Mouse (Mus musculus): ENCODE measurements around the gene Tnrc18. TPM values are rescaled to one million over a fixed set of nuclear protein-coding genes. Genes with fewer than 3 reads are reported as not detected.

Tnrc18 gene
- polyA plus RNA-seq, 1 experiment from 2014 or later = 19.7 TPM

- no peaks in the 10 kb centered on the region for H3K36me3 ChIP-seq (ENCODE audit: control insufficient read depth, insufficient read depth, low read length)
- no peaks in the 10 kb centered on the region for H3K9me3 ChIP-seq (ENCODE audit: control insufficient read depth, low read length)
- no peak overlapping the region for H3K4me2 ChIP-seq (ENCODE audit: low read length)
- no peak overlapping the region for H3K9ac ChIP-seq (ENCODE audit: low read depth, low read length)
- ATAC-seq = no peak
- H3K27ac ChIP-seq (ENCODE audit: low read depth, low read length) = no peak overlapping the region; the same call in 1 of the 2 replicates
- H3K27me3 ChIP-seq (replicated peaks; ENCODE audit: control insufficient read depth, insufficient read depth, low read length) = no peaks in the 10 kb centered on the region
- H3K4me1 ChIP-seq (ENCODE audit: control insufficient read depth, insufficient read depth, low read depth, low read length) = peaks cover 33% of the 10 kb centered on the region
- H3K4me3 ChIP-seq (ENCODE audit: low read length) = no peak overlapping the region
- 80% methylated on average over 5 of the region's 5 CpGs for whole genome bisulfite sequencing
Observed at GRCm38 (mm10) chr5:142825665-142826064, 8.2 kb upstream of the Tnrc18 start.

- no peak for ATAC-seq
- peak overlapping the region; percentile 95 for H3K4me2 ChIP-seq (ENCODE audit: low read length)
- no peaks in the 10 kb centered on the region for H3K36me3 ChIP-seq (ENCODE audit: control insufficient read depth, insufficient read depth, low read length)
- H3K4me1 ChIP-seq (ENCODE audit: control insufficient read depth, insufficient read depth, low read depth, low read length) = peaks cover 33% of the 10 kb centered on the region
- 17% methylated on average over 6 of the region's 6 CpGs for WGBS
- H3K27me3 ChIP-seq (replicated peaks; ENCODE audit: control insufficient read depth, insufficient read depth, low read length) = no peaks in the 10 kb centered on the region
- peak overlapping the region; percentile 96 for H3K9ac ChIP-seq (ENCODE audit: low read depth, low read length)
- no peaks in the 10 kb centered on the region for H3K9me3 ChIP-seq (ENCODE audit: control insufficient read depth, low read length)
- H3K4me3 ChIP-seq (ENCODE audit: low read length) = peak overlapping the region; percentile 92; the same call in 1 of the 2 replicates
- H3K27ac ChIP-seq (ENCODE audit: low read depth, low read length) = peak overlapping the region; percentile 100
Observed at GRCm38 (mm10) chr5:142824091-142824490, 6.6 kb upstream of the Tnrc18 start.

- H3K9ac ChIP-seq (ENCODE audit: low read depth, low read length) = peak overlapping the region; percentile 96
- WGBS = 5% methylated on average over 30 of the region's 31 CpGs
Observed at GRCm38 (mm10) chr5:142823096-142824062, 5.9 kb upstream of the Tnrc18 start.

GRCm38 (mm10) chr5:142822286-142823095 is 5.0 kb upstream of the Tnrc18 start:
- peak overlapping the region; percentile 95 for H3K4me2 ChIP-seq (ENCODE audit: low read length)
- no peak for ATAC-seq
- no peaks in the 10 kb centered on the region for H3K36me3 ChIP-seq (ENCODE audit: control insufficient read depth, insufficient read depth, low read length)
- no peaks in the 10 kb centered on the region for H3K27me3 ChIP-seq (replicated peaks; ENCODE audit: control insufficient read depth, insufficient read depth, low read length)
- no peaks in the 10 kb centered on the region for H3K9me3 ChIP-seq (ENCODE audit: control insufficient read depth, low read length)
- peak overlapping the region; percentile 96 for H3K9ac ChIP-seq (ENCODE audit: low read depth, low read length)
- WGBS = under 1% methylated on average over 36 of the region's 36 CpGs
- peak overlapping the region; percentile 100 for H3K27ac ChIP-seq (ENCODE audit: low read depth, low read length)
- peaks cover 33% of the 10 kb centered on the region for H3K4me1 ChIP-seq (ENCODE audit: control insufficient read depth, insufficient read depth, low read depth, low read length)
- H3K4me3 ChIP-seq (ENCODE audit: low read length) = peak overlapping the region; percentile 92

More at GRCm38 (mm10) chr5:142823096-142824062, 5.9 kb upstream of the Tnrc18 start:
- H3K4me1 ChIP-seq (ENCODE audit: control insufficient read depth, insufficient read depth, low read depth, low read length) = peaks cover 33% of the 10 kb centered on the region
- peak overlapping the region; percentile 100 for H3K27ac ChIP-seq (ENCODE audit: low read depth, low read length)
- no peaks in the 10 kb centered on the region for H3K36me3 ChIP-seq (ENCODE audit: control insufficient read depth, insufficient read depth, low read length)
- no peaks in the 10 kb centered on the region for H3K27me3 ChIP-seq (replicated peaks; ENCODE audit: control insufficient read depth, insufficient read depth, low read length)
- H3K4me2 ChIP-seq (ENCODE audit: low read length) = peak overlapping the region; percentile 95
- peak; percentile 37 for ATAC-seq
- peak overlapping the region; percentile 92 for H3K4me3 ChIP-seq (ENCODE audit: low read length)
- H3K9me3 ChIP-seq (ENCODE audit: control insufficient read depth, low read length) = no peaks in the 10 kb centered on the region

GRCm38 (mm10) chr5:142821974-142822285 is 4.5 kb upstream of the Tnrc18 start:
- peaks cover 33% of the 10 kb centered on the region for H3K4me1 ChIP-seq (ENCODE audit: control insufficient read depth, insufficient read depth, low read depth, low read length)
- H3K4me2 ChIP-seq (ENCODE audit: low read length) = peak overlapping the region; percentile 95
- H3K9me3 ChIP-seq (ENCODE audit: control insufficient read depth, low read length) = no peaks in the 10 kb centered on the region
- peak overlapping the region; percentile 96 for H3K9ac ChIP-seq (ENCODE audit: low read depth, low read length)
- 1% methylated on average over 9 of the region's 9 CpGs for WGBS
- H3K27me3 ChIP-seq (replicated peaks; ENCODE audit: control insufficient read depth, insufficient read depth, low read length) = no peaks in the 10 kb centered on the region
- peak overlapping the region; percentile 100 for H3K27ac ChIP-seq (ENCODE audit: low read depth, low read length)
- no peak for ATAC-seq
- peak overlapping the region; percentile 92 for H3K4me3 ChIP-seq (ENCODE audit: low read length)
- no peaks in the 10 kb centered on the region for H3K36me3 ChIP-seq (ENCODE audit: control insufficient read depth, insufficient read depth, low read length)

- 0% methylated on average over 36 of the region's 36 CpGs for WGBS
- Histone ChIP-seq H3K9ac (ENCODE audit: low read depth, low read length) (peak overlapping the region; percentile 96), H3K27me3 (replicated peaks; ENCODE audit: control insufficient read depth, insufficient read depth, low read length) (no peaks in the 10 kb centered on the region), H3K4me3 (ENCODE audit: low read length) (peak overlapping the region; percentile 92), H3K4me2 (ENCODE audit: low read length) (peak overlapping the region; percentile 95), H3K4me1 (ENCODE audit: control insufficient read depth, insufficient read depth, low read depth, low read length) (peaks cover 33% of the 10 kb centered on the region), H3K27ac (ENCODE audit: low read depth, low read length) (peak overlapping the region; percentile 100), H3K9me3 (ENCODE audit: control insufficient read depth, low read length) (no peaks in the 10 kb centered on the region), H3K36me3 (ENCODE audit: control insufficient read depth, insufficient read depth, low read length) (no peaks in the 10 kb centered on the region)
- peak; percentile 37 for ATAC-seq
Observed at GRCm38 (mm10) chr5:142821266-142821973, 4.0 kb upstream of the Tnrc18 start.

- Histone ChIP-seq H3K27ac (ENCODE audit: low read depth, low read length) (peak overlapping the region; percentile 100), H3K27me3 (replicated peaks; ENCODE audit: control insufficient read depth, insufficient read depth, low read length) (no peaks in the 10 kb centered on the region), H3K4me1 (ENCODE audit: control insufficient read depth, insufficient read depth, low read depth, low read length) (peaks cover 31% of the 10 kb centered on the region), H3K4me3 (ENCODE audit: low read length) (peak overlapping the region; percentile 92), H3K36me3 (ENCODE audit: control insufficient read depth, insufficient read depth, low read length) (no peaks in the 10 kb centered on the region), H3K9me3 (ENCODE audit: control insufficient read depth, low read length) (no peaks in the 10 kb centered on the region), H3K9ac (ENCODE audit: low read depth, low read length) (peak overlapping the region; percentile 96), H3K4me2 (ENCODE audit: low read length) (peak overlapping the region; percentile 95)
- ATAC-seq = no peak
- WGBS = under 1% methylated on average over 53 of the region's 53 CpGs
Observed at GRCm38 (mm10) chr5:142820276-142821265, 3.1 kb upstream of the Tnrc18 start.

Data from hindbrain, embryonic 16.5 days (tissue).